Mouse (Mus musculus): ENCODE results near the gene Hmg20b.

- peak; percentile 93 for TF ChIP-seq CTCF (conservative IDR thresholded peaks at IDR 0.05; ENCODE audit: insufficient read depth, insufficient read length, low read depth, low read length)
- no peak for TF ChIP-seq POLR2A (IDR thresholded peaks at IDR 0.05; ENCODE audit: low read depth, low read length)
These were observed 45.6 kb downstream of the Hmg20b start for GRCm38 (mm10) chr10:81304597-81305238.

Data from kidney, adult 2 months (tissue).